Mouse (Mus musculus) liver, adult 2 months (tissue): ENCODE measurements around the gene Aars2. TPM values are rescaled to one million over a fixed set of nuclear protein-coding genes. Genes with fewer than 3 reads are reported as not detected.
A peak's percentile ranks its signal among the peaks of the same experiment; 100 is the strongest.

ENCODE experiments used
- DNase-seq: peaks from one replicate; pipeline ENCODE4 v3.0.0-alpha.2; 2011; ENCODE audit warnings: low read depth, low spot score; ENCODE audit errors: extremely low read depth
- H3K27ac ChIP-seq: fragments of 200-500 bp; replicated peaks from 2 replicates; pipeline ENCODE4 v1.5.1; 2012; ENCODE audit warnings: low read depth, mild to moderate bottlenecking, control low read depth, inconsistent platforms, low read length; ENCODE audit not compliant: insufficient read depth
- H3K27me3 ChIP-seq: fragments of 200-500 bp; 2 replicates; pipeline ENCODE4 v1.6.1; 2012; ENCODE audit warnings: mild to moderate bottlenecking, moderate library complexity, low read length, inconsistent platforms; ENCODE audit not compliant: control insufficient read depth, insufficient read depth
- H3K36me3 ChIP-seq: fragments of 200-500 bp; 2 replicates; pipeline ENCODE4 v1.6.1; 2012; ENCODE audit warnings: low read length, inconsistent platforms; ENCODE audit not compliant: control insufficient read depth, insufficient read depth
- H3K4me1 ChIP-seq: fragments of 200-500 bp; 2 replicates; pipeline ENCODE4 v1.6.1; 2011; ENCODE audit warnings: low read length; ENCODE audit not compliant: control insufficient read depth, insufficient read depth
- H3K4me3 ChIP-seq: fragments of 200-500 bp; 2 replicates; pipeline ENCODE4 v1.5.1; 2011; ENCODE audit warnings: low read depth, mild to moderate bottlenecking, control low read depth, low read length, moderate library complexity; ENCODE audit not compliant: insufficient read depth
- H3K79me2 ChIP-seq: fragments of 200-500 bp; 2 replicates; pipeline ENCODE4 v1.6.1; 2012; ENCODE audit warnings: inconsistent platforms, mild to moderate bottlenecking, low read length, moderate library complexity; ENCODE audit not compliant: control insufficient read depth, insufficient read depth
- H3K9ac ChIP-seq: fragments of 200-500 bp; 2 replicates; pipeline ENCODE4 v1.6.1; 2012; ENCODE audit warnings: low read depth, mild to moderate bottlenecking, control low read depth, inconsistent platforms, low read length
- CTCF ChIP-seq: fragments of 200-500 bp; IDR thresholded peaks from 2 replicates; pipeline ENCODE4 v1.5.1; 2011; ENCODE audit warnings: low read depth, low read length, control low read depth
- POLR2A ChIP-seq: fragments of 200-500 bp; IDR thresholded peaks from 2 replicates; pipeline ENCODE4 v1.6.1; 2011; ENCODE audit warnings: low read length, control low read depth; ENCODE audit not compliant: insufficient read depth; ENCODE audit errors: extremely low read depth
- WGBS: fragments of 180-500 bp; shearing (Covaris S2); methylation state at CpG from one replicate; pipeline ENCODE4 v1.1.7; 2018; 5-methylcytosine and 5-hydroxymethylcytosine counted together
- polyA plus RNA-seq: library from polyadenylated mRNA; depleted of rRNA; stranded (reverse); fragments of >200 nt; gene quantifications from 2 replicates; pipeline ENCODE4 v1.2.3, GENCODE M21; 2012
- total RNA-seq: library from RNA; depleted of rRNA; stranded (reverse); fragments of >200 nt; gene quantifications from 2 replicates; pipeline ENCODE4 v1.2.3, GENCODE M21; 2014

Gene Aars2
- total and polyA plus RNA-seq, 2 experiments = 10.6 to 21.4 TPM

- Histone ChIP-seq H3K27ac (no peak overlapping the region), H3K36me3 (no peaks in the 10 kb centered on the region), H3K4me3 (no peak overlapping the region), H3K79me2 (no peaks in the 10 kb centered on the region), H3K27me3 (no peaks in the 10 kb centered on the region), H3K9ac (no peak overlapping the region), H3K4me1 (peaks cover 3% of the 10 kb centered on the region)
- peak; percentile 42 for DNase-seq
- WGBS = 72% methylated on average over 8 of the region's 8 CpGs
- no peak for TF ChIP-seq POLR2A
- peak; percentile 59 for TF ChIP-seq CTCF
Observed at GRCm38 (mm10) chr17:45516488-45516887, 9.8 kb downstream of the Aars2 start.

GRCm38 (mm10) chr17:45517135-45517534 is 10.5 kb downstream of the Aars2 start:
- no peak for DNase-seq
- WGBS = 96% methylated on average over 21 of the region's 21 CpGs
- H3K27ac ChIP-seq = no peak overlapping the region
- H3K79me2 ChIP-seq = no peaks in the 10 kb centered on the region
- H3K9ac ChIP-seq = no peak overlapping the region
- TF ChIP-seq CTCF (no peak), POLR2A (no peak)
- no peaks in the 10 kb centered on the region for H3K36me3 ChIP-seq
- H3K4me3 ChIP-seq = no peak overlapping the region
- peaks cover 3% of the 10 kb centered on the region for H3K4me1 ChIP-seq
- no peaks in the 10 kb centered on the region for H3K27me3 ChIP-seq

- Histone ChIP-seq H3K9ac (no peak overlapping the region), H3K36me3 (no peaks in the 10 kb centered on the region), H3K27ac (no peak overlapping the region), H3K4me3 (no peak overlapping the region), H3K4me1 (peaks cover 3% of the 10 kb centered on the region), H3K27me3 (no peaks in the 10 kb centered on the region), H3K79me2 (no peaks in the 10 kb centered on the region)
- 93% methylated on average over 28 of the region's 28 CpGs for WGBS
- TF ChIP-seq POLR2A (no peak), CTCF (no peak)
- DNase-seq = no peak
Observed at GRCm38 (mm10) chr17:45517549-45518215, 11.0 kb downstream of the Aars2 start.

GRCm38 (mm10) chr17:45518766-45519475 is 12.3 kb downstream of the Aars2 start:
- Histone ChIP-seq H3K4me3 (no peak overlapping the region), H3K79me2 (no peaks in the 10 kb centered on the region), H3K36me3 (no peaks in the 10 kb centered on the region), H3K27ac (no peak overlapping the region), H3K4me1 (peaks cover 3% of the 10 kb centered on the region), H3K9ac (no peak overlapping the region), H3K27me3 (no peaks in the 10 kb centered on the region; the same call in 1 of the 2 replicates)
- no peak for DNase-seq
- 92% methylated on average over 12 of the region's 12 CpGs for WGBS
- no peak for TF ChIP-seq POLR2A
- no peak for TF ChIP-seq CTCF

GRCm38 (mm10) chr17:45520136-45520535 is 13.5 kb downstream of the Aars2 start:
- no peaks in the 10 kb centered on the region for H3K36me3 ChIP-seq
- no peak for TF ChIP-seq POLR2A
- no peak for TF ChIP-seq CTCF
- H3K27ac ChIP-seq = no peak overlapping the region
- 93% methylated on average over 11 of the region's 11 CpGs for WGBS
- H3K79me2 ChIP-seq = no peaks in the 10 kb centered on the region
- DNase-seq = no peak
- H3K4me3 ChIP-seq = no peak overlapping the region
- H3K9ac ChIP-seq = no peak overlapping the region
- H3K27me3 ChIP-seq = no peaks in the 10 kb centered on the region; the same call in 1 of the 2 replicates
- H3K4me1 ChIP-seq = no peaks in the 10 kb centered on the region

- Histone ChIP-seq H3K27ac (no peak within 1 kb of the TSS), H3K27me3 (no peaks in the 10 kb centered on the region; the same call in 1 of the 2 replicates), H3K36me3 (no peaks in the 10 kb centered on the region), H3K9ac (no peak within 1 kb of the TSS), H3K79me2 (no peaks in the 10 kb centered on the region), H3K4me3 (no peak within 1 kb of the TSS), H3K4me1 (no peaks in the 10 kb centered on the region)
- DNase-seq = no peak
- WGBS = 12% methylated on average over 21 of the region's 21 CpGs
- TF ChIP-seq POLR2A = no peak
- no peak for TF ChIP-seq CTCF
Observed at GRCm38 (mm10) chr17:45523263-45523662, 16.6 kb downstream of the Aars2 start, which contains the start of gene Tcte1. TSS of gene Tcte1 (plus strand) at chr17:45523434.
